Mouse (Mus musculus): ENCODE data around the gene Ntm. TPM values are rescaled to one million over a fixed set of nuclear protein-coding genes. Genes with fewer than 3 reads are reported as not detected.

Gene Ntm
- polyA plus RNA-seq, 1 experiment: not detected

DNA sequence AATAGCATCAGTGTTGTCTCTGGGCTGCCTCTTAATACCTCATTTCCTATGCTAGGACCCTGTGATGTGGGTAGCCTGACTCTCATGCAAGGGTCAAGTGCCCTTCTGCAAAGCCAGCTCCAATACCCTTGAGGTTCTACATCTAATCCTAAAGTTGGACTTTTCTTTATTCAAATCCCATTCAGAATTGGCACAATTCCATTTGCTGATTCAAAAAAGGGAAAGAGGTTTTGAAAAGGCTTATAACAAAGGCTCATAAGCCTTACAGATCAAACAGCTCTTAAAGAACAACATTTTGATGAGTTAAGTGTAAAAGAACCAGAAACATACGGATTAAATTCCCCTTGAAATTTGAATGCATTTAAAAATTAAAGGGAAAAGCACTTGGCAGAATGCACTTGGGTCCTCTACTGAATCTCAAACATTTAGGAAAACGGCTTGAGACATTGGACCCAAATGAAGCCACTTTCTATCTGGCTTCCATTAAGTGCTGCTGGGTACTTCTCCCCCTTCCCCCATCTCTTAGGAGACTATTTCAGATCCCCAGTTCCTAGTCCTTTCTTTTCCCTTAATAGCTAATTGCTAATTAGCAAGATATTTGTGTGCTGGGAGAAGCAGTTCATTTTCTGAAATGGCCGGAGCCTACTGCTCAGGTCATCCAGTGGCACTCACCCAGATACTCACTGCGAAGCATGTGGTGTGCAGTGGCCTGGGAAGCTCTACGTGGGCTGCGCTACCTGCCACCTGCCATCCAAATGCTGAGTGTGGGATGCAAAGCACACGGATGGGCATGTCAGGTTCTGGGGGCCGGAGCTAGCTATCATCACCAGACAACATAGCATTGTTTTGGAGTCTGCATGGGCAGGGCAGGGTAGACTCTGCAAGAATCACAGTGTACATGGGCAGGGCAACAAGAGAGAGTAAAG is 720.2 kb downstream of the Ntm start:
- Histone ChIP-seq H3K27me3 (ENCODE audit: control insufficient read depth, insufficient read depth, insufficient read length) (no peaks in the 10 kb centered on the region), H3K4me3 (ENCODE audit: insufficient read depth, poor library complexity, severe bottlenecking) (no peak overlapping the region), H3K36me3 (ENCODE audit: control insufficient read depth, insufficient read depth) (no peaks in the 10 kb centered on the region), H3K79me3 (ENCODE audit: low read depth) (no peaks in the 10 kb centered on the region), H3ac (ENCODE audit: control insufficient read depth, insufficient read length, low read depth) (no peak overlapping the region), H3K79me2 (ENCODE audit: control insufficient read depth, insufficient read depth) (no peaks in the 10 kb centered on the region)
- no peak for TF ChIP-seq MAX (IDR thresholded peaks at IDR 0.05)

DNA sequence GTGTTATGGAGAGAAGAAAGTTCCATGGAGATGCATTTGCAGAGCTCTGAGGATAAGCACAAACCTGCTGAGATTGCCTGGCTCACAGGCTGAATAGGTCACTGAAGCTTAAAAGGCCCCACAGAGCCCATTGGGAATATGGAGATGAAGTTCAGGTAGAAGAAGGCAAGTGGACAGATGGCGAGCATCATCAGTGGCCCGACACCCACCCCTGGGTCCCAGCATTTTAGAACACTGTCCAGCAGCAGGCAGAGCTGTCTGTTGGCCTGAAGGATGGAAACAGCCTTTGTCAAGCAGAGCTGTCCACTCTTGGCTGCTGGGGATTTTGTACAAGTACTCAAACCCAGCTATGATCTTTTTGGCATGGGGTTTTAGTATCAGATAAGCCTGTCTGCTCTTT is 722.1 kb downstream of the Ntm start:
- no peaks in the 10 kb centered on the region for H3K36me3 ChIP-seq (ENCODE audit: control insufficient read depth, insufficient read depth)
- TF ChIP-seq MAX (IDR thresholded peaks at IDR 0.05): no peak
- no peak for TF ChIP-seq USF1 (IDR thresholded peaks at IDR 0.05; ENCODE audit: low read depth)
- TF ChIP-seq CEBPB (IDR thresholded peaks at IDR 0.05; ENCODE audit: low read depth): no peak
- TF ChIP-seq CTCF (IDR thresholded peaks at IDR 0.05; ENCODE audit: control insufficient read depth, insufficient read depth, insufficient read length): no peak
- no peak for TF ChIP-seq MYOD1 (IDR thresholded peaks at IDR 0.05; ENCODE audit: control insufficient read depth, insufficient read length, low read depth)
- TF ChIP-seq FOSL1 (IDR thresholded peaks at IDR 0.05; ENCODE audit: insufficient read depth, low read length, poor library complexity, severe bottlenecking): no peak
- no peak for TF ChIP-seq MYOG (IDR thresholded peaks at IDR 0.05; ENCODE audit: control insufficient read depth, extremely low read depth, insufficient read length)
- no peaks in the 10 kb centered on the region for H3K27me3 ChIP-seq (ENCODE audit: control insufficient read depth, insufficient read depth, insufficient read length)
- H3K79me2 ChIP-seq (ENCODE audit: control insufficient read depth, insufficient read depth): no peaks in the 10 kb centered on the region
- no peak overlapping the region for H3K4me3 ChIP-seq (ENCODE audit: insufficient read depth, poor library complexity, severe bottlenecking)
- H3K79me3 ChIP-seq (ENCODE audit: low read depth): no peaks in the 10 kb centered on the region
- no peak overlapping the region for H3ac ChIP-seq (ENCODE audit: control insufficient read depth, insufficient read length, low read depth)

DNA sequence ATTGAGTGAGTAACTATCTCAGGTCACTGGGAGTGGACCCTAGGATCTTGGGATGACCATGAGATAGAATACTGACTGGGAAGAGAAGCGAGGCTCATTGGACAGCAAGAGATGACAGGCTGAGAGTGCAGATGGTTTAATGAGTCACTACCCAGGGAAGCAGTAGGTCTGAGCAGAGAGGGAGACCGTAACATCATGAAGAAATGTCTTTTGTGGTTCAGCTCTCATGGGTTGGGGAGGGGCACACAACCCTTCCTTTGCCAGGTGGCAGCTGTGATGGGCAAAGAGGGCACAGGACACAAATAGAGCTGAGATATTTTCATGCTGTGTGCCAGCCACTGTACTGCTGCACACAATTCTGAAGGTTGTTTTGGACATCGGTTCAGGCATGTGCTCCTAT is 724.0 kb downstream of the Ntm start:
- Histone ChIP-seq H3ac (ENCODE audit: control insufficient read depth, insufficient read length, low read depth) (no peak overlapping the region), H3K36me3 (ENCODE audit: control insufficient read depth, insufficient read depth) (no peaks in the 10 kb centered on the region), H3K4me3 (ENCODE audit: insufficient read depth, poor library complexity, severe bottlenecking) (no peak overlapping the region), H3K27me3 (ENCODE audit: control insufficient read depth, insufficient read depth, insufficient read length) (no peaks in the 10 kb centered on the region), H3K79me2 (ENCODE audit: control insufficient read depth, insufficient read depth) (no peaks in the 10 kb centered on the region), H3K79me3 (ENCODE audit: low read depth) (no peaks in the 10 kb centered on the region)
- TF ChIP-seq USF1 (IDR thresholded peaks at IDR 0.05; ENCODE audit: low read depth): no peak
- no peak for TF ChIP-seq CEBPB (IDR thresholded peaks at IDR 0.05; ENCODE audit: low read depth)
- TF ChIP-seq MAX (IDR thresholded peaks at IDR 0.05): no peak
- TF ChIP-seq CTCF (IDR thresholded peaks at IDR 0.05; ENCODE audit: control insufficient read depth, insufficient read depth, insufficient read length): no peak
- no peak for TF ChIP-seq MYOD1 (IDR thresholded peaks at IDR 0.05; ENCODE audit: control insufficient read depth, insufficient read length, low read depth)
- no peak for TF ChIP-seq FOSL1 (IDR thresholded peaks at IDR 0.05; ENCODE audit: insufficient read depth, low read length, poor library complexity, severe bottlenecking)
- TF ChIP-seq MYOG (IDR thresholded peaks at IDR 0.05; ENCODE audit: control insufficient read depth, extremely low read depth, insufficient read length): no peak

DNA sequence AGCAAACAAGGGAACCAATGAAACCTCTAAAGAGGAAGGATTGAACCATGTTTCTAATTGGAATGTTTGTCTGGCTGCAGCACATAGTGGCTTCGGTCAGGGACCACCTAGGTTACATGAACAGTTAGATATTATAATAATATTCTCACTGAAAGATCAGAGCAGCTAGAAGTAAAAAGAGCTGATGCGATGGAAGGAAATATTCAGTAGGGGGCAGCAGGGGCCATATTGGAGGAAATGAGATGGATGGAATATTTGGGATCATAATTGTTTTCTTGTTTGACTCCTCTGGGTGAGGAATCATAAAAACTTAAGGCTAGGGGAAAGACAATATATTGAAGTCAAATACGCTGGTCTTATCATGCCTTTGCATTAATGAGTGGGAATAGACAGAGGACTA is 726.2 kb downstream of the Ntm start:
- Histone ChIP-seq H3K4me3 (ENCODE audit: insufficient read depth, poor library complexity, severe bottlenecking) (no peak overlapping the region), H3ac (ENCODE audit: control insufficient read depth, insufficient read length, low read depth) (no peak overlapping the region), H3K79me2 (ENCODE audit: control insufficient read depth, insufficient read depth) (no peaks in the 10 kb centered on the region), H3K27me3 (ENCODE audit: control insufficient read depth, insufficient read depth, insufficient read length) (no peaks in the 10 kb centered on the region), H3K79me3 (ENCODE audit: low read depth) (no peaks in the 10 kb centered on the region), H3K36me3 (ENCODE audit: control insufficient read depth, insufficient read depth) (no peaks in the 10 kb centered on the region)
- no peak for TF ChIP-seq CTCF (IDR thresholded peaks at IDR 0.05; ENCODE audit: control insufficient read depth, insufficient read depth, insufficient read length)

DNA sequence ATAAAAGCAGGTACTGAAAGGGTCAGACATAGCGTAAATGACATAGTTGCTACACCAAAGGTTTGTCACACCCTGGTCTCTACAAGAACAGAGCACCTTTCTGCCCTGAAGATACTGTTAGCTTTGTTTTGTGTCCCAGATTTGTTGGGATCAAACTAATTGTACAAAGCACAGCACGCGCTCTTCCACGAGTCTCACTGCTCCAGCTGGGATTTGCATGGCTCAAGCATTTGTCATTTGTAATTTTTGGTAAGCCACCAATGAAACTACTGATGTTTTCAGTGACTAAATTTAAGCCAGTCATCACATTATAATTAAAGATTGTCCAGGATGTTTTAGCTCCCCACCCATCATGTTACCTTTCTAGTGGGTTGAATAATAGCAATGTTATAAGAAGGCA is 735.2 kb downstream of the Ntm start:
- no peaks in the 10 kb centered on the region for H3K79me2 ChIP-seq (ENCODE audit: control insufficient read depth, insufficient read depth)
- no peaks in the 10 kb centered on the region for H3K36me3 ChIP-seq (ENCODE audit: control insufficient read depth, insufficient read depth)
- no peak overlapping the region for H3K4me3 ChIP-seq (ENCODE audit: insufficient read depth, poor library complexity, severe bottlenecking)
- no peaks in the 10 kb centered on the region for H3K27me3 ChIP-seq (ENCODE audit: control insufficient read depth, insufficient read depth, insufficient read length)
- H3ac ChIP-seq (ENCODE audit: control insufficient read depth, insufficient read length, low read depth): no peak overlapping the region
- no peaks in the 10 kb centered on the region for H3K79me3 ChIP-seq (ENCODE audit: low read depth)
- TF ChIP-seq FOSL1 (IDR thresholded peaks at IDR 0.05; ENCODE audit: insufficient read depth, low read length, poor library complexity, severe bottlenecking): no peak
- no peak for TF ChIP-seq USF1 (IDR thresholded peaks at IDR 0.05; ENCODE audit: low read depth)
- no peak for TF ChIP-seq CEBPB (IDR thresholded peaks at IDR 0.05; ENCODE audit: low read depth)
- TF ChIP-seq MYOD1 (IDR thresholded peaks at IDR 0.05; ENCODE audit: control insufficient read depth, insufficient read length, low read depth): no peak
- no peak for TF ChIP-seq MYOG (IDR thresholded peaks at IDR 0.05; ENCODE audit: control insufficient read depth, extremely low read depth, insufficient read length)
- TF ChIP-seq MAX (IDR thresholded peaks at IDR 0.05): no peak
- TF ChIP-seq CTCF (IDR thresholded peaks at IDR 0.05; ENCODE audit: control insufficient read depth, insufficient read depth, insufficient read length): no peak

DNA sequence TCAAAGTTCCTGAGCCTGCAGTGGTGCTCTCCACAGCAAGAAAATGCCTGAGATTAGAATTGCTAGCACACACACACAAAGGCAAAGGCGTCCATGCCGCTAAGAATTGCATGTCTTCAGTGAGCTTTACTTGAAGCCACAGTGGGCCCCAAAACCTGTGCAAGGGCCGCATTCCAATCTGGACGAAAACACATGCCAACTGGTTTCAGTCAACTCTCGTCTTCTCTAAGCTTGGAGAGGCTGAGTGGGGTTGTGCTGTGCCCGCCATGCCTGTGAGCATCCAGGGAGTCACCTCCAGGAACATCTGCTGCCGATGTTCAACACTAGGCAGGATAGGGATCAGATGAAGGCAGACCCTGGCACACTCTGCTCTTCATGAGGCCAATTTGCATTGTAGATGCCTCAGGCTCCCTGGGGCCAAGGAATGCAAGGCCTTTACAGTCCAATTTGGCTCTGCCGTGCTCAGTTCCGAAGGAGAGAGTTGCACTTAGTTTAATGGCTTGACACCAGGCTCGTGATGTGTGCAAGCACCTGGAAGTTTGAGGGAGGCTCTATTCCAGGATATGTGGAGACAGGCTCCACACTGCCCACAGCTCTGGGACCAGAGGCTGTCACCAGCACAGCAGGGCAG is 739.9 kb downstream of the Ntm start:
- TF ChIP-seq MYOD1 (IDR thresholded peaks at IDR 0.05; ENCODE audit: control insufficient read depth, insufficient read length, low read depth): no peak
- TF ChIP-seq MYOG (IDR thresholded peaks at IDR 0.05; ENCODE audit: control insufficient read depth, extremely low read depth, insufficient read length): no peak
- no peak for TF ChIP-seq MAX (IDR thresholded peaks at IDR 0.05)
- TF ChIP-seq USF1 (IDR thresholded peaks at IDR 0.05; ENCODE audit: low read depth): no peak
- no peak for TF ChIP-seq CEBPB (IDR thresholded peaks at IDR 0.05; ENCODE audit: low read depth)
- no peak for TF ChIP-seq FOSL1 (IDR thresholded peaks at IDR 0.05; ENCODE audit: insufficient read depth, low read length, poor library complexity, severe bottlenecking)
- TF ChIP-seq CTCF (IDR thresholded peaks at IDR 0.05; ENCODE audit: control insufficient read depth, insufficient read depth, insufficient read length): no peak
- Histone ChIP-seq H3K27me3 (ENCODE audit: control insufficient read depth, insufficient read depth, insufficient read length) (no peaks in the 10 kb centered on the region), H3K79me2 (ENCODE audit: control insufficient read depth, insufficient read depth) (no peaks in the 10 kb centered on the region), H3ac (ENCODE audit: control insufficient read depth, insufficient read length, low read depth) (no peak overlapping the region), H3K4me3 (ENCODE audit: insufficient read depth, poor library complexity, severe bottlenecking) (no peak overlapping the region), H3K79me3 (ENCODE audit: low read depth) (no peaks in the 10 kb centered on the region), H3K36me3 (ENCODE audit: control insufficient read depth, insufficient read depth) (no peaks in the 10 kb centered on the region)

Measured in C2C12 (cell line).